Mouse (Mus musculus) stomach, postnatal 0 days (tissue): ENCODE measurements around the gene Top2a. TPM values are rescaled to one million over a fixed set of nuclear protein-coding genes. Genes with fewer than 3 reads are reported as not detected.
A peak's percentile ranks its signal among the peaks of the same experiment; 100 is the strongest.

Experiments
- ATAC-seq: fragments of 200-750 bp; cut with Nextera tagmentation; 2 replicates; pipeline ENCODE4 v1.8.0; 2017; ENCODE audit not compliant: low FRiP score, low TSS enrichment
- DNase-seq: peaks from one replicate; pipeline ENCODE4 v3.0.0-alpha.2; 2016; ENCODE audit warnings: low spot score
- H3K27ac ChIP-seq: fragments of 300-500 bp; sonication (generic); replicated peaks from 2 replicates; pipeline ENCODE4 v1.5.1; 2014; ENCODE audit warnings: mild to moderate bottlenecking, control low read depth
- H3K27me3 ChIP-seq: fragments of 300-500 bp; sonication (generic); 2 replicates; pipeline ENCODE4 v1.6.1; 2014; ENCODE audit warnings: low read length; ENCODE audit not compliant: control insufficient read depth, insufficient read depth
- H3K36me3 ChIP-seq: fragments of 300-500 bp; sonication (generic); 2 replicates; pipeline ENCODE4 v1.6.1; 2014; ENCODE audit warnings: low read length, mixed read lengths; ENCODE audit not compliant: control insufficient read depth, insufficient read depth
- H3K4me1 ChIP-seq: fragments of 300-500 bp; sonication (generic); replicated peaks from 2 replicates; pipeline ENCODE4 v1.6.1; 2014; ENCODE audit warnings: antibody characterized with exemption; ENCODE audit not compliant: control insufficient read depth, insufficient read depth
- H3K4me2 ChIP-seq: fragments of 300-500 bp; sonication (generic); replicated peaks from 2 replicates; pipeline ENCODE4 v1.6.1; 2014; ENCODE audit warnings: low read depth, mild to moderate bottlenecking, control low read depth, moderate library complexity
- H3K4me3 ChIP-seq: fragments of 300-500 bp; sonication (generic); 2 replicates; pipeline ENCODE4 v1.5.1; 2014; ENCODE audit warnings: low read depth, low read length, control low read depth
- H3K9ac ChIP-seq: fragments of 300-500 bp; sonication (generic); 2 replicates; pipeline ENCODE4 v1.6.1; 2014; ENCODE audit warnings: mild to moderate bottlenecking, low read length, control low read depth, mixed read lengths
- H3K9me3 ChIP-seq: fragments of 300-500 bp; sonication (generic); 2 replicates; pipeline ENCODE4 v1.6.1; 2016; ENCODE audit warnings: low read length; ENCODE audit not compliant: control insufficient read depth
- CTCF ChIP-seq: IDR thresholded peaks from 2 replicates; pipeline ENCODE4 v1.5.1; 2016; ENCODE audit warnings: antibody characterized with exemption, low read depth, mild to moderate bottlenecking, moderate library complexity
- EP300 ChIP-seq: optimal IDR thresholded peaks from 2 replicates; pipeline ENCODE3; 2016; ENCODE audit warnings: antibody characterized with exemption
- WGBS: fragments of 180-500 bp; shearing (Covaris S2); extraction: QIAGEN DNeasy Blood & Tissue Kit; methylation state at CpG from one replicate; pipeline ENCODE4 v1.1.7; 2014; 5-methylcytosine and 5-hydroxymethylcytosine counted together
- polyA plus RNA-seq: library from polyadenylated mRNA; unstranded; fragments of >200 nt; fragmentation: Nextera tagmentation; extraction: Ambion mirVana; gene quantifications from 2 replicates; pipeline ENCODE4 v1.2.1, GENCODE M21; 2015

The Top2a gene
- polyA plus RNA-seq, 1 experiment from 2014 or later: 44.5 TPM

DNA sequence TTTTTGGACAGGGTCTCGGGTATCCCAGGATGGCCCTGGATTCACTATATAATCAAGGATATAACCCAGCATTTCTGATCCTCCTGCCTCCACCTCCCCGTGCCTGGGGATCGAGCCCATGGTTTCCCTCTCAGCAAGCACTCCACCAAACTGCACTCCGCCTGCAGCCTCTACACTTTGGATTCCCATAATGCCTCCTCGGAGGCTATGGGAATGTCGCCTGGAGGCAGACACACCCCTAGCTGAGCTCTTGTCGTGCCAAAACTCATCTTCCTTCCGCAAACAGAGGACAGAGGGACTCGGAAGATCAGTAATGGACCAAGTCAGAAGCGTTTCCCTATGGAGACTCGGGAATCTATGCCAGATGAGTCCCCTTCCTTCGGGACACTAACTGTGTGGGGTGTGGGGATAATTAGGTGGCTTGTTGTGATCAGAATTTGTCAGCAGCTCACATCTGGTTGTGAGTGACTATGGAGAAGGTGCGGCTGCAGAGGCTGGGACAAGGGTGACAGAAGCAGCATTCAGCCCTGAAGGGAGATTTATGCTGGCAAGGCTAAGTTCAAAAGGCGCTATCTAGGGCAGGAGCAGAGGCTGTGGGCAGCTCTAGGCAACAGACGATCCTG, 45.4 kb downstream of the Top2a start:
- Histone ChIP-seq H3K9me3 (no peaks in the 10 kb centered on the region), H3K27ac (no peak overlapping the region), H3K4me2 (no peak overlapping the region), H3K9ac (no peak overlapping the region), H3K4me3 (no peak overlapping the region), H3K27me3 (no peaks in the 10 kb centered on the region), H3K36me3 (peaks cover 6% of the 10 kb centered on the region; the same call in 1 of the 2 replicates), H3K4me1 (no peaks in the 10 kb centered on the region)
- WGBS: 52% methylated on average over 15 of the region's 15 CpGs
- no peak for TF ChIP-seq EP300
- TF ChIP-seq CTCF: no peak
- DNase-seq (no peak), ATAC-seq (no peak)

DNA sequence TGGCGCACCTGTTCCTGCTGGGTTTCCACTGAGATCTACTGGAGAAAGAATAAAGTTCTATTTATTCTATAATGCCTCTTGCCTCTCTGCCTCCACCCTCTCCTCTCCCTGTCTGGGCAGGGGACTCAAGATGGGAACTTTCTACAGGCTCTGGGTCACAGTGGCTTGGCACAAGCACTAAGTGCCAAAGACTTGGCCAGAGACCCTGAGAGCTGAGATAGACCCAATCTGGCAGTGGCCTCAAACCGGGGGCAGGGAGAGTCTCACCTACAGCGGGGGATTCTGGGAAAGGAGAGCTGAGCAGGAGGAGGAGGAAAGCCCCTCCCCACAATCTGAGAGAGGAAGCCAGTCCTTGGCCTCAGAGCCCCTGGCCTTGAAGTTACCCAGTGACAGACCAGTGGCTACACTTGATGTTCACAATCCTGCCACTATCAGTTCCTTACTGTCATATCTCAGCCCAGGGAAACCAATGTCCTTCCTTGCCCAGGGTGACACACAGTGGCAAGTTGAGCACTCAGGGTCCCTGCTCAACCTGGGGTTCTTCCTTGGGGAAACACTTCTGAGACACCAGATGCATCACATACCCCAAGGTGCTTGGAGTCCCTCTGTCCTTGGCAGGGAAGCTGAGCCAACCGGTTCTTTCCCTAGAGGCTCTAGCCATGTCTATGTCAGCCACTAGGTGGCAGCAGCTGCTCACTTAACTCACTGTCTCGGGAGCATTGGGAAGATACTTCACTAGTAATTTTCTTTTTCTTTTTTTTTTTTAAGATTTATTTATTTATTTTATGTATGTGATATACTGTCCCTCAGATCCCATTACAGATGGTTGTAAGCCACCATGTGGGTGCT, 48.9 kb downstream of the Top2a start:
- Histone ChIP-seq H3K4me1 (no peaks in the 10 kb centered on the region), H3K36me3 (peaks cover 24% of the 10 kb centered on the region), H3K9ac (no peak overlapping the region), H3K9me3 (no peaks in the 10 kb centered on the region), H3K4me2 (no peak overlapping the region), H3K27ac (no peak overlapping the region), H3K4me3 (no peak overlapping the region), H3K27me3 (no peaks in the 10 kb centered on the region)
- WGBS: 52% methylated on average over 5 of the region's 5 CpGs
- DNase-seq (peak; percentile 78), ATAC-seq (peak; percentile 36; the same call in 1 of the 2 replicates)
- TF ChIP-seq EP300 (no peak), CTCF (peak; percentile 85)

DNA sequence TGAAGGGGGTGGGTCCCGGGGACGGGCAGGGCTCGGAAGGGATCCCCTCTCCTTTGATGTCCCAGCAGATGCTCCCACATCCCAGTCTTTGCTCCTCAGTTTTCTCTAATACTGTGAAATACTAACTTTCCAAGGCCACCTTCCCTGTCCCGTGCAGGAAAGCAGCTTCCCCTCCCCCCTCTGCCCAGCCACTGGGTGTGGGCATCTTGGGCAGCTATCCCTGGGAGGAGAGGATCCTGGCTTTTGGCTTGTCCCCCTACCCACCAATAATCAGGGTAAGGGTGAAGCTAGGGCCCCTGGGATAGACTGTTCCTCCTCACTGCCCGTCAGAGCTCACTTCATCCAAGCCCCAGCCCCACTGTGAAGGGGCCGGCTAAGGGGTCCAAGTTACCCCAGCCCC, 49.8 kb downstream of the Top2a start:
- 76% methylated on average over 6 of the region's 6 CpGs for WGBS
- ATAC-seq: no peak
- H3K36me3 ChIP-seq: peaks cover 24% of the 10 kb centered on the region

DNA sequence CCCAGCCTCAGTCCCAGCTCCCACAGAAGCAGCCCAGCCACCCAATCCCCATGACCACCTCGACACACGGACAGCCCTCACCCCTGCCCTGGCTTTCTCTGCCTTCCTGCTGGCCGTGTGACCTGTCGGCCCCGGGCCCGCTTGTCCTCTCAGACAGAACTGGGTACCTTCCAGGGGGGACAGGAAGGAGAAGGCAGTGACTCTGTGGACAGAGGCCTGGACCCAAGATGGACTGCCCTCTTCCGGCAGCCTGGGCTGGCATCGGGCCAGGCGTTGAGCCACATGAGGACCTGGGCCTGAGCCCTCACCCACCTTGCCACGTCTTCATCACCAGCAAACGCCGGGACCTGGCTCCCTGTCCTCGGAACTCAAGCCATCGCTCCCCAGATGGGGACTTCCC, 50.4 kb downstream of the Top2a start:
- H3K4me1 ChIP-seq: peaks cover 6% of the 10 kb centered on the region
- TF ChIP-seq CTCF: no peak
- no peak for TF ChIP-seq EP300

More for the DNA sequence above, 49.8 kb downstream of the Top2a start:
- no peak overlapping the region for H3K9ac ChIP-seq
- H3K9me3 ChIP-seq: no peaks in the 10 kb centered on the region
- H3K4me2 ChIP-seq: no peak overlapping the region
- DNase-seq: no peak
- H3K27ac ChIP-seq: no peak overlapping the region
- H3K27me3 ChIP-seq: no peaks in the 10 kb centered on the region
- no peak for TF ChIP-seq CTCF
- H3K4me1 ChIP-seq: 0 out of 2 replicates have a peak, but pooled peaks cover 2% of the 10 kb centered on the region
- no peak overlapping the region for H3K4me3 ChIP-seq

DNA sequence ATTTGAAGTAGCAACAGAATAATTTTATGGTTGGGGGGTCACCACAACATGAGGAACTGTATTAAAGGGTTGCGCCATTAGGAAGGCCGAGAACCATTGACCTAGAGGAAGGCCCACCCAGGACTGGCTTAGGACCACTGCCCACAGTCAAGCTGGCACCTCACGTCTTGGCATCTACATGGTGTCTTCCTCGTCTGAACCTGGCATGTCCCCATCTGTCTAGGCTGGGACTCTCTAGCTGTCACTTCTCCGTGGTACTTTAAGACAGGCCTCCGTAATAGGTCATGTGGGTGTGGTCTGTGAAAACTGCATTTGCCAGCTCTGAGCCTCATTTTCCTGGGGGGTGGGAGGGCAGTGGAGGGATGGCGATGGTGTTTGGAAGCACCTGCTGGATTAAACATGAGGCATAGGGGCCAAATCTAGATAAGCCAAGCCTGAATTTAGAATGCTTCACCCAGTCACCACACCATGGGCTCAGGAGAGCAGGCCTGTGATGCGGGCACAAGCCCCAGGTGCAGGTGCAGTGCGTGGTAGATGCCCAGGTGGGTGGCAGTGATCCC, 51.1 kb downstream of the Top2a start:
- 81% methylated on average over 9 of the region's 9 CpGs for WGBS
- Histone ChIP-seq H3K4me2 (no peak overlapping the region), H3K27ac (no peak overlapping the region), H3K4me3 (no peak overlapping the region), H3K9me3 (no peaks in the 10 kb centered on the region), H3K4me1 (peaks cover 11% of the 10 kb centered on the region), H3K9ac (no peak overlapping the region), H3K27me3 (no peaks in the 10 kb centered on the region), H3K36me3 (peaks cover 24% of the 10 kb centered on the region)
- no peak for TF ChIP-seq CTCF
- no peak for TF ChIP-seq EP300
- DNase-seq (no peak), ATAC-seq (0 out of 2 replicates have a peak, but pooled peaks have one; percentile 0)

More for the DNA sequence above, 50.4 kb downstream of the Top2a start:
- no peak overlapping the region for H3K4me3 ChIP-seq
- ATAC-seq (0 out of 2 replicates have a peak, but pooled peaks have one; percentile 2), DNase-seq (peak; percentile 32)
- no peaks in the 10 kb centered on the region for H3K27me3 ChIP-seq
- 78% methylated on average over 14 of the region's 14 CpGs for WGBS
- H3K4me2 ChIP-seq: no peak overlapping the region
- H3K9me3 ChIP-seq: no peaks in the 10 kb centered on the region
- peaks cover 24% of the 10 kb centered on the region for H3K36me3 ChIP-seq
- no peak overlapping the region for H3K9ac ChIP-seq
- H3K27ac ChIP-seq: no peak overlapping the region

DNA sequence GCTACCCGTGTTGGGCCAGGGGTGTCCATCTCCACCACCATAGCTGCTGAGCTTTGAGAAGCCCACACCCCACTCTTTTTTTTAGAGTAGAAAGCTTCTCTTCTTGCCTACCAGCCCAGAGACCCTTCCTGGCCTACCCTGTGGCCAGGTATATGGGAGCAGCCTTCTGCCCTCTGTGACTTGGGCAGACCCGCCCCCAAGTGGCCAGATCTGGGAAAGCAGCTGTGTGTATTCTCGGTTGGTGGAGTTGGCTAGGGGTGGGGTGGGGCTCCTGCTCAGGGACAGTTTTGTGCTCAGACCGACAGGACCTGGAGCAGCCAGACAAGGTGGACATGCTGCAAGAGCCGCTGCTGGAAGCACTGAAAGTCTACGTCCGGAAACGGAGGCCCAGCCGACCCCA, 51.8 kb downstream of the Top2a start:
- no peak overlapping the region for H3K4me2 ChIP-seq
- TF ChIP-seq EP300 (no peak), CTCF (peak; percentile 93)
- H3K27ac ChIP-seq: no peak overlapping the region
- peak; percentile 88 for DNase-seq
- peaks cover 12% of the 10 kb centered on the region for H3K4me1 ChIP-seq
- peaks cover 24% of the 10 kb centered on the region for H3K36me3 ChIP-seq
- WGBS: 52% methylated on average over 9 of the region's 9 CpGs
- H3K9me3 ChIP-seq: no peaks in the 10 kb centered on the region
- H3K9ac ChIP-seq: no peak overlapping the region
- H3K4me3 ChIP-seq: no peak overlapping the region
- H3K27me3 ChIP-seq: no peaks in the 10 kb centered on the region
- ATAC-seq: peak; percentile 41; the same call in 1 of the 2 replicates
